Mouse (Mus musculus) E14TG2a.4 (cell line): ENCODE results near the gene Stn1.

Experiments
- CTCF ChIP-seq: conservative IDR thresholded peaks from 2 replicates; pipeline ENCODE4 v1.5.1; 2014; ENCODE audit warnings: low read length
- POU5F1 ChIP-seq: IDR thresholded peaks from 2 replicates; pipeline ENCODE4 v1.6.1; 2014; ENCODE audit warnings: low read length, borderline replicate concordance

GRCm38 (mm10) chr19:47464304-47465241, 72.7 kb downstream of the Stn1 start, which contains the start of gene Sh3pxd2a:
- no peak for TF ChIP-seq CTCF
- no peak for TF ChIP-seq POU5F1
